Mouse (Mus musculus) embryonic fibroblast, embryonic 13.5 days (primary cell): Measurements from ENCODE around the gene Camk1d.

Experiments
- CTCF ChIP-seq: IDR thresholded peaks from 2 replicates; pipeline ENCODE4 v1.5.1; 2011; ENCODE audit warnings: mild to moderate bottlenecking, control low read depth, low read length, moderate library complexity, borderline replicate concordance; ENCODE audit not compliant: insufficient read depth
- POLR2A ChIP-seq: IDR thresholded peaks from 2 replicates; pipeline ENCODE4 v1.6.1; 2011; ENCODE audit warnings: low read depth, mild to moderate bottlenecking, control low read depth, low read length, moderate library complexity

DNA sequence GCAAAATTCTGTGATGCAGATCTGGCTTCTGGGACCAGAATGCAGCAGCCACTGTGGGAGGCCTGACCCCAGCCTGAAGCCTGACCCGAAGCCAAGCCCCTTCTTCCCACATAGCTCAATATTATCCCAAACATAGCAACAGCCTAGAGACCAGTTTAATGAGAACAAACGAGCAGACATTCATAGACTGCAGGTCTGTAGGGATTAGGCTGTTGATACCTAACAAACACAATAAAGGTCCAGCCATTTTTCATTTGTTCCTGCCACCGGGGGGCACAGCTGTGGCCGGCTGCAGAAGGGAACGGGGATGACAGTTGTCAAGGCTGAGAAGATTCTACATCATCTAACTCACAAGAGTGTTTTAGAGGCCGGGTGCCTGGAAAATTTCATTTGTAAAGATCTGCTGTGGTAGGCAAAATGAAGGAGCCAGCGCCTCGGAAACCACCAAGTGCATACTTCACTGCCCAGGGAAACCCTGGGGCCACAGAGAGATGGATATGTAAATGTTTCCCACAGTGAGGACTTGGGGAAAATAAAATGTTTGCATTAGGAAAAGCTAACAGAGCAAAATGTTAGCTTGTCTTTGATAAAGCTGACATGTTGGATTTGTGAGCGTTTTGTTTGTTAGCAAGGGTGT is 399.7 kb downstream of the Camk1d start:
- TF ChIP-seq POLR2A: no peak
- TF ChIP-seq CTCF: no peak
